Mouse (Mus musculus): ENCODE results near the gene Gm42791. TPM values are rescaled to one million over a fixed set of nuclear protein-coding genes. Genes with fewer than 3 reads are reported as not detected.

Gene Gm42791
- polyA plus RNA-seq, 1 experiment, result 0.78 TPM

DNA sequence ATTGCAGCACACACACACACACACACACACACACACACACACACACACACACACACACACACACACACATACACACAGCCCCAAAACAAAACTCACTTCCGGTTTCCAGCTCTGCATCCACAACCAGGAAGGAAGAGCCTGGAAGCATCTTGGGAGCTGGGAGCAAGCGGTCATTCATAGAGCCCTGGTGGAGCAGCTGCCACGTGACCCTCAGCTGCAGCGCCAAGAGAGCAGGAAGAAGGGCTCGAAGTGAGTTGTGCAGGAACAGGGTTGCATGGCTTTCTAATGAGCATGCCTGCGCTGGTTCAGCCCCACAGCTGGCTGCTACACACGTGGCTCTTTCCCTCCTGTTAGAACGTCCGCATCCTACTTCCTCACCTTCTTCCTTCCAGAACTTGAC is 25.3 kb downstream of the Gm42791 start:
- Histone ChIP-seq H3K27ac (ENCODE audit: insufficient read depth, low read depth, low read length) (no peak overlapping the region), H3K4me3 (ENCODE audit: insufficient read depth, low read length) (no peak overlapping the region), H3K4me1 (ENCODE audit: control insufficient read depth, insufficient read depth, low read length) (no peaks in the 10 kb centered on the region)
- TF ChIP-seq POLR2A (IDR thresholded peaks at IDR 0.05; ENCODE audit: borderline replicate concordance, low read depth, low read length) (no peak), CTCF (IDR thresholded peaks at IDR 0.05; ENCODE audit: low read depth, low read length) (no peak)

DNA sequence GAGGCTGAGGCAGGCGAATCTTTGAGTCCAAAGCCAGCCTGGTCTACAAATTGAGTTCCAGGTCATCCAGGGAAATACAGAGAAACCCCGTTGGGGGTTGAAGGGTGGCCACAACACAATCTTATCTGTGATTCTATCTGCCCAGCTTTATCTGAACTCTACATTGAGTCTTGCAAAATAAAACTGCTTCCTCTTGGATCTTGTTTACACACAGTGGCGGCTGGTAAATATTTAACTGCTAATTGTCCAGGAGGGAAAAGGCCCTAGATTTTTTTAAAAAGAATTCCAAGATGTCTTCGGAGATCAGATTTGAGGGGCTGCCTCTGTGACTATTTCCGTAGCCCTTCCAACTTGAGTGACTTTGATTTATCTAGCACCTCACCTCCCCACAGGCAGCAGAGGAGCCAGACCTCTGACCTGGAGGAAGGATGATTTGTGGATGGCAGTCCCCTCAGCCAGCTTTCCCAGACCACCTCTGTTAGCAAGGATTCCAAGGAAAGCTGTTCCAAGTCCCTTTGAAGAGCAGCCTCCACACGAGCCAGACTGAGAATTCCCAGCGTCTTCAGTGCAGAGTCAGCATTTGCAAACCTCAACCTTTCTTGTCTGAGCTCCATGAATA is 25.9 kb downstream of the Gm42791 start:
- Histone ChIP-seq H3K4me3 (ENCODE audit: insufficient read depth, low read length) (no peak overlapping the region), H3K27ac (ENCODE audit: insufficient read depth, low read depth, low read length) (no peak overlapping the region), H3K4me1 (ENCODE audit: control insufficient read depth, insufficient read depth, low read length) (no peaks in the 10 kb centered on the region)
- TF ChIP-seq POLR2A (IDR thresholded peaks at IDR 0.05; ENCODE audit: borderline replicate concordance, low read depth, low read length) (no peak), CTCF (IDR thresholded peaks at IDR 0.05; ENCODE audit: low read depth, low read length) (no peak)

DNA sequence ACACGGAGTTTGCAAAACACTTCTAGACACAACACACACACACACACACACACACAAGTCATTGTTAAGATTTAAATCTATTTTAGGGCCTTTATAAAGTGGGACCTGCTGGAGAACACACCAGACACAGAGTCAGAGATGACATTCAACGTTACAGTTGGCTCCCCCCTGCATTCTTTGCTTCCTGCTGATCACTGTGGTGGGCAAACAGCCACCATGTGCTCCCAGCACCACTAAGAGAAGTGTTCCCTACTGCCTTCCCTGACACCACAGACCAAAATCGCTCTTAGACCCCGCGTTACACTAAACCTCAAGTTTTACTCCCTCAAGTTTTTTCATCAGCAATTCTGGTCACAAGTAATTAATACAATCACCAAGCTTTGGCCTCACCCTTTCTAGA is 26.8 kb downstream of the Gm42791 start:
- TF ChIP-seq CTCF (IDR thresholded peaks at IDR 0.05; ENCODE audit: low read depth, low read length), result no peak
- no peak for TF ChIP-seq POLR2A (IDR thresholded peaks at IDR 0.05; ENCODE audit: borderline replicate concordance, low read depth, low read length)
- Histone ChIP-seq H3K4me3 (ENCODE audit: insufficient read depth, low read length) (no peak overlapping the region), H3K27ac (ENCODE audit: insufficient read depth, low read depth, low read length) (no peak overlapping the region), H3K4me1 (ENCODE audit: control insufficient read depth, insufficient read depth, low read length) (no peaks in the 10 kb centered on the region)

DNA sequence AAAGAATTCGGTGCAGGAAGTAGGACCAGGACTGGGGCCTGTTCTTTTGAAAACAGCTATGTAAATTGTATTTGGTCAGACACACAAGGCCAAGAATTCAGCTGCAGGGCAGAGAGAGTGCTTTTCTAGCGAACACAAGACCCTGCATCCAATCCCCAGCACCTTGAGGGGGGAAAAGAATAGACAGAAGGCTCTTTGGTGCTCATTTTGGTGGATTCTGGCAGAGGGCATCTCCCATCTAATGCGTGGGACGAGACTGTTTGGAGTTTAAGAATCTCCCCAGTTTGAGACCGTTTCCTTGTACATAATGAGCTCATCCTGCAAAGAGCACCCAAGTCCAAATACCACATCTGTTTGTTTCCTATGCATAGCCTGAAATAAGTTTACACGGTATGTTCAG is 28.6 kb downstream of the Gm42791 start:
- H3K27ac ChIP-seq (ENCODE audit: insufficient read depth, low read depth, low read length), result no peak overlapping the region
- no peaks in the 10 kb centered on the region for H3K4me1 ChIP-seq (ENCODE audit: control insufficient read depth, insufficient read depth, low read length)
- no peak for TF ChIP-seq POLR2A (IDR thresholded peaks at IDR 0.05; ENCODE audit: borderline replicate concordance, low read depth, low read length)
- no peak for TF ChIP-seq CTCF (IDR thresholded peaks at IDR 0.05; ENCODE audit: low read depth, low read length)
- H3K4me3 ChIP-seq (ENCODE audit: insufficient read depth, low read length), result no peak overlapping the region

DNA sequence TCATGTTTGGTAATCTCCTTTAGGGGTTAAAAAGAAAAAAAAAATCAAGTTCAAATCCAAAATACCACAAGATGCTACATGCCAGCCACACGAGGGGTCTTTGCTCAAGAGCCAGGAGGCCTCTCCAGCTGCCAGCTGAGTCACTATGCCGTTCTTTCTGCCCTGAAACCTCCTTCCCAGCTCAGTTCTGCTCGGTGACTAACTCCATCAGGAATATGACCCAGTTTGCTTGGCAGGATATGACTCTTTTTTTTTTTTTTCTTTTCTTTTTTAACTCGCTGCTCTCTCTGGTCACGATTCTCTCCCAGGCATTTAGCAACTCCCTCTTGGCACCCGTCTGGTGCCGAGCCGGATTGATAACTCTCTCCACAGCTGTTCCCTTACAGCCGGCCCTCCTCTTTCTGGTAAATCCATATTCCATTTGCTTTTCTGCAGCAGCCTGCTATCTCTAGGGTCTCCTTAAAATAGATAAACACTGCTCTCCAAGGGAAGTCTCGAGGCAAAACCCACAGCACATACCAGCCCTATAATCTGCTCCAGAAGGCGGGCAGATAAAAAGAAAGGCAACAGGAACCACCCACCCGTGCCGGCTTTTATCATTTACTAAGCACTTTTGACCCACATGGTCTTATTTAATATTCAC is 29.1 kb downstream of the Gm42791 start:
- no peak overlapping the region for H3K27ac ChIP-seq (ENCODE audit: insufficient read depth, low read depth, low read length)
- H3K4me1 ChIP-seq (ENCODE audit: control insufficient read depth, insufficient read depth, low read length), result no peaks in the 10 kb centered on the region
- TF ChIP-seq CTCF (IDR thresholded peaks at IDR 0.05; ENCODE audit: low read depth, low read length) (no peak), POLR2A (IDR thresholded peaks at IDR 0.05; ENCODE audit: borderline replicate concordance, low read depth, low read length) (no peak)
- no peak overlapping the region for H3K4me3 ChIP-seq (ENCODE audit: insufficient read depth, low read length)

DNA sequence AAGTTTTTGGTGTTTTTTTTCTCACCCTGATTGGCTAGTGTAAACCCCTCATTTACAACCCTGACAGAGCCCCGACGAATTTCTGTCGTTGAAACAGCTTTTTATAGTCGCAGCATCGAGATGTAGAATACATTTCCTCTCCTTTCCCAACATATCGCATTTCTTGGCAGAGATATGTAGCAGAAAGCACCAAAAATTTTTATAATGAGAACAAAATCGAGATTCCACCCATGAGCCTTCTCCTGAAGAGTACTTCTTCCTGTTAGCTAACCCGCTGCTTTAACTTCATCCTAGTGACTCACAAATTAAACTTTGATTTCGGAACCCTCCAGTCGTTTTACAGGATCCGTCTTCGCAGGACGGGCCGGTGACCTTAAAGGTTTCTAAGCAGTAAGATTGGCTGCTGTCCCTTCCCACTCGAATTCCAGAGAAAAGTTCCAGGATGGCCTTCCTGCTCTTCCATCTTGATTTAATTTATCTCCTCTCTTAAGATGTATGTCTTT is 29.8 kb downstream of the Gm42791 start:
- Histone ChIP-seq H3K4me3 (ENCODE audit: insufficient read depth, low read length) (no peak overlapping the region), H3K4me1 (ENCODE audit: control insufficient read depth, insufficient read depth, low read length) (no peaks in the 10 kb centered on the region), H3K27ac (ENCODE audit: insufficient read depth, low read depth, low read length) (no peak overlapping the region)
- TF ChIP-seq POLR2A (IDR thresholded peaks at IDR 0.05; ENCODE audit: borderline replicate concordance, low read depth, low read length) (no peak), CTCF (IDR thresholded peaks at IDR 0.05; ENCODE audit: low read depth, low read length) (no peak)

DNA sequence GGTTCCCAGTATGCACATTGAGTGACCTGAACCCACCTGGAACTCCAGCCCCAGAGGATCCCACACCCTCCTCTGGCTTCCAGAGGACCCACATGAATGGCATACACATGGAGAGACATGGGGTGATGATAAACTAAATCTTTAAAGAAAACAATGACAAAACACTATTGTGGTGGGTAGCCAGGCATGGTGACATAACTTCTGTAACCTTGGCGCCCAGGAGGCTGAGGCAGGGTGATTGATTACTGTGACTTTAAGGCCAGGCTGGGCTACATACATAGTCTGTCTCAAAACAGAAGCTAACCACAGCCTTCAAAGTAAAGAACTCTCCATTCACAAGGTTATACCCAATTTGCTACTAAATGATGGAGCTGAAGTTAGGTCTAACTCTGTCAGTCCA is 30.7 kb downstream of the Gm42791 start:
- TF ChIP-seq CTCF (IDR thresholded peaks at IDR 0.05; ENCODE audit: low read depth, low read length) (no peak), POLR2A (IDR thresholded peaks at IDR 0.05; ENCODE audit: borderline replicate concordance, low read depth, low read length) (no peak)
- Histone ChIP-seq H3K4me1 (ENCODE audit: control insufficient read depth, insufficient read depth, low read length) (no peaks in the 10 kb centered on the region), H3K4me3 (ENCODE audit: insufficient read depth, low read length) (no peak overlapping the region), H3K27ac (ENCODE audit: insufficient read depth, low read depth, low read length) (no peak overlapping the region)

DNA sequence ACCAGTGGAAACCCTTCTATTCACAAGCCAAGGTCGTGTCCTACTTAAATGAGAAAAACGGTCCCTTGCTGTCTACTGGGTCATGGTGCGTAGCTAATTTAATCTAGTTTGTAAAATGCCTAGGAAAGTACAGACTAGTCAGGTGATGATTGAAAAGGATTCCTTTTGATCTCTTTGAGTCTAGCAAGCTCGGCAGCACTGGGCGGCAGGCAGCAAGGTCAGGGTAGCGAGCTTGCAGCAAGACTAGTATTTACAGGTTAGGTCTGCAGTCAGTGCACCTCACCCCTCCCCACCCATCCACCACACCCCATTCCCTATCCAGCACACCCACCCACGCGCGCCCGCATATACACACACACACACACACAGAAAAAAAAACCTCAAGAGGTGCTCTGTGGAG is 34.7 kb downstream of the Gm42791 start:
- H3K27ac ChIP-seq (ENCODE audit: insufficient read depth, low read depth, low read length), result no peak overlapping the region
- peaks cover 2% of the 10 kb centered on the region; the same call in 1 of the 2 replicates for H3K4me1 ChIP-seq (ENCODE audit: control insufficient read depth, insufficient read depth, low read length)
- H3K4me3 ChIP-seq (ENCODE audit: insufficient read depth, low read length), result no peak overlapping the region
- no peak for TF ChIP-seq CTCF (IDR thresholded peaks at IDR 0.05; ENCODE audit: low read depth, low read length)
- TF ChIP-seq POLR2A (IDR thresholded peaks at IDR 0.05; ENCODE audit: borderline replicate concordance, low read depth, low read length), result no peak

DNA sequence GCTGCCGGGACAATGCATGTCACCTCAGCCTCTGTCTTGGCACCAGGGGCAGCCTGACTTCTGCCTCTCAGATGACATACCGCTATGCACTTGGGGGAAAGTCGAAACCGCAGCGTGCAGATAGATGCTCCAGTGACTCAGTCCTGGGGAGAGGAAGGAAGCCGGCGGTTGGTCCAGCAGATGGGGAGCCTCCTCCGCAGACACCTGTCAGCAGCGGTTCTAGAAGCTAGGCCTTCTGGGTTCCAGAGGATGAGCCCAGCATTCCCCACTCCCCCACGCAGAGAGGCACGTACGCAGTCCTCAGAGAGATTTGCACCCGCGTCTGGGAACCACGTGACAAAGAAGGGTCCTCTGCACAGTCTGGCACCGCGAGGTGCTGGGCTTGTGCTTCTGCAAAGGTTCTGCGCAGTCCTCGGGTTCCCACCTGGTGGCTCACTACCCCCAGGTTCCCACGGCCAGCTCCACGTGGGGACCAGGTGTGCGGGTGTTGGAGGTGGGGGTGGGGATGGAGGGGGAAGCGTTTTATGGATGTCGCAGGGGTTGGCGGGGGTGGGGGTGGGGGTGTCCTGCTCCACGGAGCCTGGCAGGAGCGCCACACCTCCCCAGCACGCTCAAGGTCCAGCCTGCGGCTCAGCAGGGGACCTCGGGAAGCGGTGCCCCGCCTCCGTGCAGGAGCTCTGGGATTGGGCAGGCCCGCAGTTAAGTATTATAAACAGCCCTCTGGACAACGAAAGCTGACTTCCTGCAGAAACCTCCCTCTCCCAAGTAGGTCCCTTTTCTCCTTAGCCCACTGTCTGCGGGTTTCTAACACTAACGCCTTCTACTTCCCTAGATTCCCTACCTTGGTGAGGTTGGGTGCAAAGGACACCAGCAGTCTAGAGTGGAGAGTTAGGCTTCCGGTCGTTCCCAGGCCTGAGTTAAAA is 35.6 kb downstream of the Gm42791 start:
- no peak overlapping the region for H3K27ac ChIP-seq (ENCODE audit: insufficient read depth, low read depth, low read length)
- peaks cover 4% of the 10 kb centered on the region; the same call in 1 of the 2 replicates for H3K4me1 ChIP-seq (ENCODE audit: control insufficient read depth, insufficient read depth, low read length)
- TF ChIP-seq CTCF (IDR thresholded peaks at IDR 0.05; ENCODE audit: low read depth, low read length) (no peak), POLR2A (IDR thresholded peaks at IDR 0.05; ENCODE audit: borderline replicate concordance, low read depth, low read length) (no peak)
- peak overlapping the region; percentile 0; the same call in 1 of the 2 replicates for H3K4me3 ChIP-seq (ENCODE audit: insufficient read depth, low read length)
